Mouse (Mus musculus) brain, embryonic 14.5 days (tissue): ENCODE measurements around the gene Zfp936.
"Not testable (repeated sequence)": the region's sequence is repeated elsewhere in the genome, so short reads cannot be mapped to it uniquely, and the experiment has no call there.

ENCODE experiments used
- CTCF ChIP-seq: fragments of 200-500 bp; IDR thresholded peaks from 2 replicates; pipeline ENCODE4 v1.5.1; 2012; ENCODE audit warnings: inconsistent platforms, mild to moderate bottlenecking, moderate library complexity, borderline replicate concordance; ENCODE audit not compliant: insufficient read depth, insufficient read length; ENCODE audit errors: extremely low read depth
- POLR2A ChIP-seq: fragments of 200-500 bp; IDR thresholded peaks from 2 replicates; pipeline ENCODE4 v1.6.1; 2012; ENCODE audit warnings: mild to moderate bottlenecking, inconsistent platforms, borderline replicate concordance; ENCODE audit not compliant: poor library complexity, insufficient read depth, insufficient read length, severe bottlenecking; ENCODE audit errors: extremely low read depth

DNA sequence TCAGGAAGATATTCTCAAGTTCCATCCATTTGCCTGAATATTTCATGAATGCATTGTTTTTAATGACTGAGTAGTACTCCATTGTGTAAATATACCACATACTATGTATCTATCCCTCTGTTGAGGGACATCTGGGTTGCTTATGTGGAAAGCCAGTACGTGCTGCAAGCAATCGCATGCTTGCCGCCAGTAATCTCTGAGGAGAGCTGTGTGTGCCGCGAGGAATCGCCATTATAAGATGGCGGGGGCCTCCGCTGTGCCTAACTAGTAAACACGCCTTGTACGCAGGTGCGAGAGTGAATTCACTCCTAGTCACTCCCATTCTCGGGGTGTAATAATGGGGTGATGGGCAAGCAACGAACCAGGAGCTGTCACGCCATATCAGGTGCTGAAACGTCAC lies 14.7 kb downstream of the Zfp936 start:
- not testable (repeated sequence) for TF ChIP-seq POLR2A, CTCF
